ENCODE assay signal across 20 mouse cellular contexts in genomic region chr10:7205576-7205975, GRCm38 (mm10).
"Had no signal": no experiment of that assay in that cellular context is flagged by ENCODE, and none has a peak within 500 bp of the region (broad histone marks: within the 10 kb centered on the region; RNA-seq: fewer than 3 reads in every experiment).

No protein-coding gene starts in this region.

- H3K36me3 ChIP-seq: limb, embryonic 12.5 days; limb, embryonic 15.5 days; midbrain, embryonic 13.5 days; neural tube, embryonic 13.5 days; stomach, embryonic 15.5 days had no signal

- H3K4me2 ChIP-seq: limb, embryonic 12.5 days; limb, embryonic 15.5 days; liver, embryonic 11.5 days; midbrain, embryonic 13.5 days; neural tube, embryonic 13.5 days; stomach, embryonic 15.5 days had no signal

- DNase-seq: kidney, adult 2 months; kidney, postnatal 10 days; kidney, postnatal 4 days; left cerebral cortex, postnatal 4 days; liver, postnatal 0 days; retina, postnatal 1 day; right cerebral cortex, postnatal 25 days; spleen, adult 18-20 months; thymus, postnatal 25 days had no signal

- H3K4me3 ChIP-seq: limb, embryonic 12.5 days; limb, embryonic 15.5 days; midbrain, embryonic 10.5 days; midbrain, embryonic 13.5 days; myocyte; neural tube, embryonic 13.5 days; stomach, embryonic 15.5 days had no signal

- H3K9me3 ChIP-seq: limb, embryonic 12.5 days; limb, embryonic 15.5 days; midbrain, embryonic 10.5 days; midbrain, embryonic 13.5 days; neural tube, embryonic 13.5 days; stomach, embryonic 15.5 days had no signal

- H3K27ac ChIP-seq: limb, embryonic 12.5 days; limb, embryonic 15.5 days; liver, embryonic 14.5 days; midbrain, embryonic 10.5 days; midbrain, embryonic 13.5 days; neural tube, embryonic 13.5 days; stomach, embryonic 15.5 days had no signal

- ATAC-seq: intestine, postnatal 0 days; liver, postnatal 0 days; midbrain, embryonic 13.5 days; midbrain, embryonic 16.5 days had no signal

- H3K27me3 ChIP-seq: limb, embryonic 12.5 days; limb, embryonic 15.5 days; midbrain, embryonic 13.5 days; neural tube, embryonic 13.5 days; stomach, embryonic 15.5 days had no signal

- H3K9ac ChIP-seq: limb, embryonic 12.5 days; limb, embryonic 15.5 days; liver, embryonic 14.5 days; liver, postnatal 0 days; midbrain, embryonic 13.5 days; neural tube, embryonic 13.5 days; stomach, embryonic 15.5 days had no signal
